Mouse (Mus musculus) stomach, embryonic 15.5 days (tissue): Measurements from ENCODE around the gene Vstm4. TPM values are rescaled to one million over a fixed set of nuclear protein-coding genes. Genes with fewer than 3 reads are reported as not detected.

Experiments used
- ATAC-seq: fragments of 200-750 bp; cut with Nextera tagmentation; 2 replicates; pipeline ENCODE4 v1.8.0; 2017; ENCODE audit warnings: low read depth, moderate number of reproducible peaks, moderate TSS enrichment; ENCODE audit not compliant: insufficient read depth, low FRiP score
- H3K27ac ChIP-seq: fragments of 300-500 bp; sonication (generic); 2 replicates; pipeline ENCODE4 v1.5.1; 2015; ENCODE audit warnings: mild to moderate bottlenecking, inconsistent platforms
- H3K27me3 ChIP-seq: fragments of 300-500 bp; sonication (generic); replicated peaks from 2 replicates; pipeline ENCODE4 v1.6.1; 2015; ENCODE audit warnings: inconsistent platforms
- H3K36me3 ChIP-seq: fragments of 300-500 bp; sonication (generic); 2 replicates; pipeline ENCODE4 v1.6.1; 2015; ENCODE audit warnings: inconsistent platforms
- H3K4me1 ChIP-seq: fragments of 300-500 bp; sonication (generic); 2 replicates; pipeline ENCODE4 v1.6.1; 2015; ENCODE audit warnings: inconsistent platforms
- H3K4me2 ChIP-seq: fragments of 300-500 bp; sonication (generic); 2 replicates; pipeline ENCODE4 v1.6.1; 2015; ENCODE audit warnings: mild to moderate bottlenecking, inconsistent platforms
- H3K4me3 ChIP-seq: fragments of 300-500 bp; sonication (generic); replicated peaks from 2 replicates; pipeline ENCODE4 v1.5.1; 2015; ENCODE audit warnings: inconsistent platforms
- H3K9ac ChIP-seq: fragments of 300-500 bp; sonication (generic); 2 replicates; pipeline ENCODE4 v1.6.1; 2015; ENCODE audit warnings: inconsistent platforms
- H3K9me3 ChIP-seq: fragments of 300-500 bp; sonication (generic); 2 replicates; pipeline ENCODE4 v1.6.1; 2016; ENCODE audit warnings: inconsistent platforms
- WGBS: fragments of 180-500 bp; shearing (Covaris S2); methylation state at CpG from one replicate; pipeline ENCODE4 v1.1.7; 2015; 5-methylcytosine and 5-hydroxymethylcytosine counted together
- polyA plus RNA-seq: library from polyadenylated mRNA; unstranded; fragments of >200 nt; fragmentation: Nextera tagmentation; extraction: Ambion mirVana; gene quantifications from 2 replicates; pipeline ENCODE4 v1.2.1, GENCODE M21; 2015

Vstm4 gene
- polyA plus RNA-seq, 1 experiment from 2014 or later, result 35.2 TPM

DNA sequence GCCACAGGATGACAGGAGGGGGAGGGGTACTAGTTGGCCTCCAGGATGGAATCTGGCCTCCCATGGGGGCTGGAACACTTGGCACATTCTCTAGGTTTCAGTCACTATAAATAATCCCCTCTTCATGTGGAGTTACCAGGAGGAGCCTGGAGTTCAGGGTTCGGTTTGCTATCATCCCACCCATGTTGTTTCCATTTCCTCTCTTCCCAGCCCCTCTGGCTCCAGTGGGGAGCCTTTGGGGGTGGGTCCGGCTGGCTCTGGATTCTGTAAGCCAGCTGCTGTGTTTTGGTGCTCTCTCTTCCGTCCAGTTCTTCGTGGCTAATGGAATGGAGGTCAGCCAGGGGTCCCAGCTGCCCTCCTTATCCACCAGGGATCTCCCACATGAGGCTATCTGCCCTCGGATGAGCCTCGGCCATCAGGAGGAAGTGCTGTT lies 4.6 kb downstream of the Vstm4 start:
- H3K9ac ChIP-seq, result no peak overlapping the region
- H3K9me3 ChIP-seq, result no peaks in the 10 kb centered on the region
- no peak overlapping the region for H3K4me3 ChIP-seq
- peak overlapping the region; percentile 8; the same call in 1 of the 2 replicates for H3K4me2 ChIP-seq
- peak; percentile 80 for ATAC-seq
- 20% methylated on average over 6 of the region's 6 CpGs for WGBS
- H3K4me1 ChIP-seq, result peaks cover 35% of the 10 kb centered on the region
- no peaks in the 10 kb centered on the region for H3K36me3 ChIP-seq
- 0 out of 2 replicates have a peak, but pooled peaks cover 3% of the 10 kb centered on the region for H3K27me3 ChIP-seq
- peak overlapping the region; percentile 79 for H3K27ac ChIP-seq

DNA sequence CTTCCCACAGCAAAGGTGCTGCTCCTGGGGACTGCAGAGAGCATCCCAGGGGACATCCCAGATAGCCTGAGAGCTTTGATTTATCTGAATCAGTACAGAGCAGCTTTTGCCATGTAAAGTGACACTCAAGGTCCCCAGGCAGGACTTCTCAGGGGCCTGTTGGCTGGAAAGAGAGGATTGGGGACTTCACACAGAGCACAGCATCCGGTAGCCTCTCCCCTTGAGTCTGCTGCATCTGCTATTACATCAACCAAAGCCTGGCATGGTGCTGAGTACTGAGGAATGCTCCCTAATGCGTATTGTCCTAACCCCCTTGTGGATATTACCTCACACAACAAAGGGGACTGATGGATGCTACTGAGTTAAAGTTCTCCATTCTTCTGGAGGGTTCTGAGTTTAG lies 5.1 kb downstream of the Vstm4 start:
- peak overlapping the region; percentile 79 for H3K27ac ChIP-seq
- ATAC-seq, result no peak
- 52% methylated on average over 2 of the region's 2 CpGs for WGBS
- H3K4me3 ChIP-seq, result no peak overlapping the region
- no peaks in the 10 kb centered on the region for H3K9me3 ChIP-seq
- H3K4me2 ChIP-seq, result peak overlapping the region; percentile 8; the same call in 1 of the 2 replicates
- peaks cover 35% of the 10 kb centered on the region for H3K4me1 ChIP-seq
- no peak overlapping the region for H3K9ac ChIP-seq
- no peaks in the 10 kb centered on the region for H3K36me3 ChIP-seq
- 0 out of 2 replicates have a peak, but pooled peaks cover 3% of the 10 kb centered on the region for H3K27me3 ChIP-seq

DNA sequence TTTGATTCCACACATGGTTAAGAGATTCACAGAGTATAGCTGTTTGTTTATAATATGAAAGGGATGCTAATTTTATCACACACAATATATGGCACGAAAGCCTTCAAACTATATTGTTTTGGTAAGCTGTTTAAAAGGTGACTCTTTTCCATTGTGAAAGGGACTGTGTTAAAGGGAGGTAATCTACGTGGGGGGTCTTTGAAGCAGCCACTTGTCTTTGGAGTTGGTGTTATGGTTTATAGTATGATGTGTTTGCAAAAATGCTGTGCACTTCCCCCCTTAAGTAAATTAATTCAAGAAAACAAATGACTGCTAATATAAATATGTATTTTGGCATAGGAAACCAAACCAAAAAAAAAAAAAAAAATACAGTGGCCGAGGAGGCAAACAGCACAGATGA lies 8.8 kb downstream of the Vstm4 start:
- no peak for ATAC-seq
- Histone ChIP-seq H3K4me3 (no peak overlapping the region), H3K4me2 (no peak overlapping the region), H3K36me3 (no peaks in the 10 kb centered on the region), H3K27ac (no peak overlapping the region), H3K27me3 (no peaks in the 10 kb centered on the region), H3K9ac (no peak overlapping the region), H3K4me1 (peaks cover 13% of the 10 kb centered on the region), H3K9me3 (no peaks in the 10 kb centered on the region)
- WGBS, result 61% methylated on average over 3 of the region's 3 CpGs

DNA sequence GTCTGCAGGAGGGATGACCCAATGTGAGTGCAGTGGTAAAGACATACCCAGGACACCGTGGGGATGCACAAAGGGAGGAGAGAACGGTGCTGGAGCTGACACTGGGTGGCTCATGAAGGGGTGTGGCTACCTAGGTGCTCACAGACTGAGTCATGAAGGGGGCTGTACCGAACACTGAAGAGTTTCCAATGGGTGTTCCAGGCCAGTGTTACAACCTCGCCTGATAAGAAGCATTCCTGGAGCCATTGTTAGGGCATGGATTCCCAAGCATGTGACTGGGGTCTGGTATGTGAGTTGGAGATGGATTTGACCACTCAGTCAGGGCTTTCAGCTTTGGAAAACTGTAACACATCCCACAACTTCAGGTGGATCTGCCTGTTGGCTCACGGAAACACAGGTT lies 15.4 kb downstream of the Vstm4 start:
- Histone ChIP-seq H3K4me1 (no peaks in the 10 kb centered on the region), H3K4me2 (no peak overlapping the region), H3K4me3 (no peak overlapping the region), H3K27ac (no peak overlapping the region), H3K9me3 (no peaks in the 10 kb centered on the region), H3K27me3 (no peaks in the 10 kb centered on the region), H3K36me3 (no peaks in the 10 kb centered on the region), H3K9ac (no peak overlapping the region)
- 73% methylated on average over 5 of the region's 5 CpGs for WGBS
- ATAC-seq, result no peak

DNA sequence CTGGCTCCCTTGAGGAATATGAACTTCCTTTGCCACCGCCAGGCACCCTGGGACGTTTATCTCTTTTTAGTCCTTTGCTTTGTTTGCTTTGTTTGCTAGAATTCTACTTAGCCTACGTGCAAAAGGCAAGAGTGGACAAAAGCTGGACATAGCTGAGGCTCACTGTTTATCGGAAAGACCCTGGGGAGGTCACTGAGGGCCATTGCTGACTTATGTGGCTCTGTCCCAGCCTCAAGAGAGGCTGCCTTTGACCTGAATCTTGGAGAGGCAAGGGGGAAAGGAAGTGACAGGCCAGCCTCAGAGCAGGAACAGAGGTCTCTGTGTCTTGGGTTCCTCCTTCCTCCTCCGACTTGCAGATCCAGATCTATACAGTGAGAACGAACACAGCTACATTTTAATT lies 21.0 kb downstream of the Vstm4 start:
- Histone ChIP-seq H3K4me2 (no peak overlapping the region), H3K4me3 (no peak overlapping the region), H3K9me3 (no peaks in the 10 kb centered on the region), H3K27me3 (no peaks in the 10 kb centered on the region), H3K36me3 (no peaks in the 10 kb centered on the region), H3K27ac (no peak overlapping the region), H3K4me1 (no peaks in the 10 kb centered on the region), H3K9ac (no peak overlapping the region)
- WGBS, result 46% methylated on average over 6 of the region's 6 CpGs
- ATAC-seq, result no peak; the same call in 1 of the 2 replicates

DNA sequence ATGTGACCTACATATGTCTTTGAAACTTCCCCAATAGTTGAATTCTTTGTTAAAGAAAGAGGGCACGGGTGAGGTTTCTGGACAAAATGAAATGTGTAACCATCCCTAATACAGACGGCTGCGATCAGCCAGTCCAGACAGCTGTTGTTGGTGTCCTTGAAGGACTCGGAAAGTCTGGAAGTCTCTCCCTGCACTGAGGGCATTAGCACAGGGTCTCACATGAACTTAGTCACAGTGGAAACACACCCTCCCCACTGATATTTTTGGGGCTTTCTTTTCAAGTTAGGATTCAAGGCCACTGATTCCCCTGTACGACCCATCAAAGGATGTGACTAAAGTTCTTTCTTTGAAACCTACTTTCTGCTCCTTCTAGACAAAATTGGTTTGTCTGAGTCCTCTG lies 23.8 kb downstream of the Vstm4 start:
- 77% methylated on average over 5 of the region's 5 CpGs for WGBS
- Histone ChIP-seq H3K9ac (no peak overlapping the region), H3K4me2 (no peak overlapping the region), H3K4me3 (no peak overlapping the region), H3K27me3 (no peaks in the 10 kb centered on the region), H3K9me3 (no peaks in the 10 kb centered on the region), H3K27ac (no peak overlapping the region), H3K4me1 (no peaks in the 10 kb centered on the region), H3K36me3 (no peaks in the 10 kb centered on the region)
- no peak for ATAC-seq

DNA sequence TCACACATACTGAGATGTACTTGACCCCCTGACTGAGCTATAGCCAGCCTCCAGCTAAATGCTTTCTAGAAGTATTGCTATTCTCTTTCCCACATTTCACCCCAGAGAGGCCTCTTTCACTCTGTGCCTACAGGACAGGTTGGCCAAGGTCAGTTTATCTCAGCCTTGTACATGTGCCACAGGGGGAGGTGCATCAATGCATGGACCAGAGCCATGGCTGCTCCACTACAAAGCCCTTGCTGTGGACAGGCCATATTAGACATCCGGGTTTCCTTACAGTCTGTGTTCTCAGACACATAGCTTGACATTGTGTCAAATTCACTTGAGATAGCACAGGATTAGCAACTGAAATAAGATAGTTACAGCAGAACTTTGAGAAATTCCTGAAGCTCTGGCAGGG lies 25.1 kb downstream of the Vstm4 start:
- H3K27ac ChIP-seq, result 0 out of 2 replicates have a peak overlapping the region, but pooled peaks have one; percentile 1
- 53% methylated on average over 1 of the region's 1 CpGs for WGBS
- no peaks in the 10 kb centered on the region for H3K36me3 ChIP-seq
- no peak overlapping the region for H3K4me3 ChIP-seq
- no peaks in the 10 kb centered on the region for H3K4me1 ChIP-seq
- ATAC-seq, result no peak
- no peaks in the 10 kb centered on the region for H3K9me3 ChIP-seq
- H3K4me2 ChIP-seq, result no peak overlapping the region
- no peaks in the 10 kb centered on the region for H3K27me3 ChIP-seq
- no peak overlapping the region for H3K9ac ChIP-seq

DNA sequence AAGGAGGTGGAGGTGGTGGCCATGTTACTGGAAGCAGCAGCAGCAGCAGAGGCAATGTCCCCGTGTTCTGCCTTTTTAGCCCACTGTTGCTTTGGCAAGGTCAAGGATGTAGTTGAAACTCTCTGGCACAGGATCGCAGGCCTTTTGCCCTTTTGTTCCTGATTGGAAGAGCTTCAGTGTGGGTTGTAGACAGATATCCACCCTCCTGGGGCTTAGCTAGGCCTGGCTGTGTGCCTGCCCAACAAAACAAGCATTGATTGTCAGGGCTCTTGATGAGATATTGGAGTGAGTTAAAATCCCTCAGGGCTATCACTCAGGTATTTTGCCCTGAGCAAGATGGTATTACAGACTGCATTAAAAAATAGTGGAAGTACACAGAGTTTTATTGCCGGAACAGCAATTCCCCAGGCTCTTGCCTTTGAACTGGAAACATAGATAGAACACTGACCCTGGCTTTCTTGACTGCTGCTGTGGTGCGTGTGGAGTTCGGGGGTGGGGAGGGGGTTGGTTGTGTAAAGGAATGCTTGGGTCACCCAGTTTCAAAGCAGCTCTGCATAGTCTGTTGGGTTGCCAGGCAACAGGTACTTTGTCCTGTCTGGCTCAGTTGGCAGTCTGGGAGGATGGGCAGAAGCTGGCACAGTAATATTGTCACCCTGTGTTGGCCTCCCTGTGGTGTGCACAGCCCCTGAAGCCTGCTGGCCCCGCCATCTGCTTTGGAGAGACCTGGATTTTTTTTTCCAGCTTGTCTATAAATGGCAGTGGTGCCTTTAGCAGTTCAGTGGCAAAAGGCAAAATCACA lies 32.5 kb downstream of the Vstm4 start:
- no peak overlapping the region for H3K9ac ChIP-seq
- H3K4me3 ChIP-seq, result no peak overlapping the region
- H3K4me1 ChIP-seq, result no peaks in the 10 kb centered on the region
- H3K9me3 ChIP-seq, result no peaks in the 10 kb centered on the region
- ATAC-seq, result no peak
- no peaks in the 10 kb centered on the region for H3K36me3 ChIP-seq
- H3K27ac ChIP-seq, result no peak overlapping the region
- 46% methylated on average over 6 of the region's 6 CpGs for whole genome bisulfite sequencing
- H3K4me2 ChIP-seq, result no peak overlapping the region
- no peaks in the 10 kb centered on the region for H3K27me3 ChIP-seq

DNA sequence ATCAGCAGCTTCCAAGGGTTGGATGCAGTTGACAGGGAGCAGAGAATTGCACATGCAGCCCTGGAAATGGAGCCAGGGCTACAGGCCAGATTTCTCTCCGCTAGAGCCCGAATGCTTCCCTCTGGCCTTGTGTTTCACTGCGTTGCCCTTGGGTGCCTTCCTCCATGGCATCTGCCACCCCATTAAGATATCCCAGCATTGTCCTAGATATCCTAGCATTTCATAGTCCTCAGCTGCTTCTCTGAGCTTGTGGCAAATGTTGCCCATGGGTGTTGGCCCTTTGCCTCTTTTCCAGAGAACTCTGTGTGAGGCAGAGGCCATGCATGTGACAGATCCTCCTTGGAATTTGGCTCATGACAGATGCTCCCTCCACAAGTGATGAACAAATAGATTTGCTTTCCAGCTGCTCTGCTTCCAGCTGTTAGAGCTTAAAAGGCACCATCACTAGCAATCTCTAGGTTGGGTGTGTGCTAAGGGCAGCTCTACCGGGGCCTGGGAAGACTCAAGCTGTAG lies 37.8 kb downstream of the Vstm4 start:
- H3K27ac ChIP-seq, result no peak overlapping the region
- WGBS, result 67% methylated on average over 4 of the region's 4 CpGs

DNA sequence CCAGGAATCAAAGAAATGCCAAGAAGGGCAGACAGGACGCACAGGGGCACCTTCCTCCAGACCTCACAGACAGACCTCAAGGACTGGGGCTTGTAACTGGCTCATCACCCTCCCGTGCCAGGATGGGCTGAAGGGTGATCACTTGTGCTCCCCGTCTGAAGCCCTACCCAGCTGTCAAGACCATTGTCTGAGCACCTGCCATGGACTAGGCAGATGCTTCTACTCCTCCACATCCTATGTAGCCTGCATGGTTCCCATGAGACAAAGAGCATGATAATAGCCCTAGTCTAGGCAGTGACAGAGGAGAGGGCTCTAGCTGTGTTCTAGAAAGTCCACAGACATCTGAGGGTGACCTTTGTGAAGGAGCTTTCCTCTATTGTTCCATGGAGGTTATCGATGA lies 38.3 kb downstream of the Vstm4 start:
- ATAC-seq, result no peak
- Histone ChIP-seq H3K27me3 (no peaks in the 10 kb centered on the region), H3K4me2 (no peak overlapping the region), H3K4me1 (no peaks in the 10 kb centered on the region), H3K4me3 (no peak overlapping the region), H3K9ac (no peak overlapping the region), H3K9me3 (no peaks in the 10 kb centered on the region), H3K36me3 (no peaks in the 10 kb centered on the region), H3K27ac (no peak overlapping the region)
- 84% methylated on average over 4 of the region's 4 CpGs for WGBS

More for the DNA sequence above, 37.8 kb downstream of the Vstm4 start:
- Histone ChIP-seq H3K36me3 (no peaks in the 10 kb centered on the region), H3K4me1 (no peaks in the 10 kb centered on the region), H3K9me3 (no peaks in the 10 kb centered on the region), H3K9ac (no peak overlapping the region), H3K4me3 (no peak overlapping the region), H3K27me3 (no peaks in the 10 kb centered on the region), H3K4me2 (no peak overlapping the region)
- ATAC-seq, result no peak

DNA sequence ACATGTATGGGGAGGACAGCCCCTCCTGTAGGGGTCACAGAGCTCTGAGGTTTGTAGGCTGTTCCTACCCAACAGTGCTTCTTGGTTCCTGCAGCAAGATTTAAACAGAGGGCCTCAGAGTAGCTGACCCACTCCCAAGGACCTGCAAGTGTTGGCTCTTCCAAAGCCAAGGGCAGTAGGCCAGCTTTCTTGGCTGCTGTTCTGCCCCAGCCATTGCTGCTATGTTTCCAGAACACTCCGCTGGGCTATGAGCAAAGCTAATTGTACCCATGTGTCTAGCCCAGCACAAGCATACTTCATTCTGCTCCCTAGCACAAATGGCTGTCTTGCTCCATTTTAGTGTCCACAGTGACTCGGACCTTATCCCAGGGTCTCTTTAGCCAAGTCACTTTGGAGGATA lies 40.3 kb downstream of the Vstm4 start:
- Histone ChIP-seq H3K4me3 (no peak overlapping the region), H3K27ac (no peak overlapping the region), H3K9ac (no peak overlapping the region), H3K4me2 (no peak overlapping the region), H3K4me1 (no peaks in the 10 kb centered on the region), H3K9me3 (no peaks in the 10 kb centered on the region), H3K27me3 (no peaks in the 10 kb centered on the region), H3K36me3 (no peaks in the 10 kb centered on the region)
- WGBS, result 93% methylated on average over 2 of the region's 2 CpGs
- ATAC-seq, result no peak

DNA sequence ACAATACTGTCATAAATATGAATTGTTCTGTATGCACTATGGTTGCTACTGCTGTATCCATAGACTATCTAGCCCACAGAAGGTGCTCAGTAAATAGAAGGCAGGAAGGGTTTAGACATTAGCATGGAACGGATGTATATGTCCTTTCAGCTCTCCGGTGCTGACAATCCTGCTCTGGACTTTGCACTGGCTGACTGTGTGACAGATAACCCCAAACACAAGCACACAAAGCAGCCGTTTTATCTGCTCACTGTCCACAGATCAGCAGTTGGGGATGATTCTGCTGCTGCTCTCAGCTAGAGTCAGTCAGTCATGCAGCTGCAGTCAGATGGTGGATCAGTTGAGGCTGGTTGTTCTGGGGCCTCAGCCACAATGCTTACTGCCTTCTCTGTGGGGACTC lies 46.6 kb downstream of the Vstm4 start:
- H3K4me1 ChIP-seq, result 0 out of 2 replicates have a peak, but pooled peaks cover 2% of the 10 kb centered on the region
- no peak overlapping the region for H3K9ac ChIP-seq
- no peak overlapping the region for H3K4me3 ChIP-seq
- H3K4me2 ChIP-seq, result no peak overlapping the region
- H3K36me3 ChIP-seq, result no peaks in the 10 kb centered on the region
- WGBS, result 50% methylated on average over 3 of the region's 3 CpGs
- H3K9me3 ChIP-seq, result no peaks in the 10 kb centered on the region
- no peak overlapping the region for H3K27ac ChIP-seq
- ATAC-seq, result no peak; the same call in 1 of the 2 replicates
- no peaks in the 10 kb centered on the region for H3K27me3 ChIP-seq
